Mouse (Mus musculus): ENCODE data around the gene Sdha. TPM values are rescaled to one million over a fixed set of nuclear protein-coding genes. Genes with fewer than 3 reads are reported as not detected.
A peak's percentile ranks its signal among the peaks of the same experiment; 100 is the strongest.

Sdha gene
- polyA plus RNA-seq (2014; fragmentation: Nextera tagmentation; extraction: Ambion mirVana): 199 and 210 TPM in 2 replicates

DNA sequence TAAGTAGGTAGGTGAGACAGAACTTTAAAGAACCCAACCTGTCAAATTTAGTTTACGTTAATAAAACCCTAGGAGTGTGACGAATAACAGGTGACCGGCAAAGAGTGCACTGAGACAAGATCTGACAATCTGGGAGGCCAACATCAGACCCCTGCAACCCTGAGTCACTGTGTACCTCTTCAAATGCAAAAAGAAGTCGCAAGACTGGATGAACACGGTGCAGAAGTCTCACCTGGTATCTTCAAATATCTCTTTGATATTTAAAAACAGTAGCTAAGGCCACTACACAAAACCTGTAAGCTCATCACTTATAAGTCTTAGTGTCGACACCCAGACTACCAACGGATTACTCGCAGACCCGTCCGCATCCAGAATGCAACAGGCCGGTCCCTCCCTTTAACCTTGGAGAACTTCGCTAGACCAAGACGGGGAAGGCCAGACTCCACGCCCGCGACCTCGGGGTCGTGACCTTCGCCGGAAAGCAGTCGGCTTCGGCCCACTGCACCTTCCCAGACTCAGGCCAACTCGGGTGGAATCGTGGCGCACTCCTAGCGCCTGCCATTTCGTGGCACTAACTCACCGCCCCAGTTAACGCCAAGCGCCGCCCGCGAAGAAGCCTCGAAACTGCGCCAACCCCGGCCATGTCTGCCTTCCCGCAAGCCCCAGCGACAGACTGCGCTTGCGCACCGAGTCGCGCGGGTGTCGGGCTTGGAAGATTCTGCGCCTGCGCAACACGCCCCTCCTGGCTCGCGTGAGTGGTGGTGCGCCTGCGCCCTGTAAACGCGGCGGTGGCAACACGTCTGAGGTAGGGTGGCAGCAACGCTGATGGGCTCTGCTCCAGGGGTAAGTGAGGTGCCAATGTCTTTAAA, at the start of gene Sdha, which contains the start of gene Ccdc127:
Sdha (minus strand) TSS at position 715 of the 869 bp plus-strand sequence.
Ccdc127 (plus strand) TSS at position 744 of the 869 bp plus-strand sequence.
- H3K4me1 ChIP-seq (ENCODE audit: control insufficient read depth, insufficient read depth, low read length): peaks cover 17% of the 10 kb centered on the region
- no peaks in the 10 kb centered on the region for H3K36me3 ChIP-seq (ENCODE audit: control insufficient read depth, insufficient read depth, low read length)
- WGBS: 2% methylated on average over 57 of the region's 57 CpGs
- no peaks in the 10 kb centered on the region for H3K9me3 ChIP-seq (ENCODE audit: control insufficient read depth, low read length)
- peak within 1 kb of the TSS; percentile 72 for H3K9ac ChIP-seq (replicated peaks; ENCODE audit: low read depth, low read length)
- peak within 1 kb of the TSS; percentile 63 for H3K4me3 ChIP-seq (ENCODE audit: low read depth, low read length)
- ATAC-seq (ENCODE audit: low read depth): peak; percentile 98
- H3K4me2 ChIP-seq (ENCODE audit: low read depth, low read length): peak within 1 kb of the TSS; percentile 55
- H3K27me3 ChIP-seq (ENCODE audit: control insufficient read depth, insufficient read depth, low read length): no peaks in the 10 kb centered on the region
- peak within 1 kb of the TSS; percentile 48 for H3K27ac ChIP-seq (ENCODE audit: low read depth, low read length)

DNA sequence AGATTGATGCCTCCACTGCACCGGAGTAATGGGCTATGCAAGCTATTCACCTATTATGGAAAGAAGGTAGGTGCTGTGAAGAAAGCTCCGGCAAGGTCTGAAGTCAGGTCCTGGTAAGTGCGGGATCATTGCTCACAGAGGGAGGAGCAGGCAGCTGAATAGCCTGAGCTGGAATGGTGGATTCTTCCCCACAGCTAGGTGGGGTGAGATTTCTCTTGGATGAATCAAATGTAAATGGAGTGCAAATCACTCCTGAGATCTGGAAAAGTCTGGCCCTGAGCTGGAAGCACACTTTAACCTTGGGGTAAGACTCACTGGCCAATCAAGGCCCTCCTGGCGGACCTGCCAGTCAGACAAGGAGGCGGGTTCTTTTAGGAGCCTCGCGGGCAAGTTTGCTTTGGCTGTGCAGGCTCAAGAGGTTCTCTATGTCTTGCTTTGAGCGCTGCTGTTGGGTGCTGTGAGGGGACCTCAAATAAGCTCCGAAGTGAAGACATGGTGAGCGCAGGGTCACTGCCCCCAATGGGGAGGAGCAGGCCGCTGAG, 49.3 kb upstream of the Sdha start, which contains the start of gene Ftl1-ps1:
Ftl1-ps1 (plus strand) TSS at position 397 of the 542 bp plus-strand sequence.
- H3K4me2 ChIP-seq (ENCODE audit: low read depth, low read length): no peak within 1 kb of the TSS; the same call in 1 of the 2 replicates
- H3K4me3 ChIP-seq (ENCODE audit: low read depth, low read length): no peak within 1 kb of the TSS
- no peak for ATAC-seq (ENCODE audit: low read depth)
- WGBS: 9% methylated on average over 11 of the region's 11 CpGs
- H3K9ac ChIP-seq (replicated peaks; ENCODE audit: low read depth, low read length): no peak within 1 kb of the TSS
- no peaks in the 10 kb centered on the region for H3K27me3 ChIP-seq (ENCODE audit: control insufficient read depth, insufficient read depth, low read length)
- H3K36me3 ChIP-seq (ENCODE audit: control insufficient read depth, insufficient read depth, low read length): no peaks in the 10 kb centered on the region
- H3K27ac ChIP-seq (ENCODE audit: low read depth, low read length): no peak within 1 kb of the TSS
- no peaks in the 10 kb centered on the region for H3K4me1 ChIP-seq (ENCODE audit: control insufficient read depth, insufficient read depth, low read length)
- no peaks in the 10 kb centered on the region for H3K9me3 ChIP-seq (ENCODE audit: control insufficient read depth, low read length)

DNA sequence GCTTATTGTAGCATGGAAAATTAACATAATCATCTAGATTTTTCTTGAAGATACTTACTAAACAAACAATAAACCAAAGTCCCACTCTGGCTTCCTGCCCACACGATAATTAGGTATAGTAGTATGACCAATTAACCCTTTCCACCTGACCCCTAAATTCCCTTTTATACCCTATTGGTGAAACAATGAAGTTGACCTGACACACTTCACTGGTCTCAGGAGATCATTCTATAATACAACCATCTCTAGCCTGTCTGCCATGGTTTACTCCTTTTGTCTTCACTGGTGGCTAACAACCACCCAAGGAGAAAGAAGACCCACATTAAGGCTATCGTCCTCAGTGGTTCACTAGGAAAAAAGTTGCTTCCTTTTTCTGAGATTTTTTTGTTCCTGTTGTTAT, 41.1 kb upstream of the Sdha start:
- Histone ChIP-seq H3K36me3 (ENCODE audit: control insufficient read depth, insufficient read depth, low read length) (no peaks in the 10 kb centered on the region), H3K4me3 (ENCODE audit: low read depth, low read length) (no peak overlapping the region), H3K9me3 (ENCODE audit: control insufficient read depth, low read length) (no peaks in the 10 kb centered on the region), H3K9ac (replicated peaks; ENCODE audit: low read depth, low read length) (no peak overlapping the region), H3K27ac (ENCODE audit: low read depth, low read length) (no peak overlapping the region), H3K4me2 (ENCODE audit: low read depth, low read length) (no peak overlapping the region), H3K4me1 (ENCODE audit: control insufficient read depth, insufficient read depth, low read length) (no peaks in the 10 kb centered on the region; the same call in 1 of the 2 replicates), H3K27me3 (ENCODE audit: control insufficient read depth, insufficient read depth, low read length) (no peaks in the 10 kb centered on the region)
- WGBS: 85% methylated on average over 2 of the region's 2 CpGs
- 0 out of 2 replicates have a peak, but pooled peaks have one; percentile 45 for ATAC-seq (ENCODE audit: low read depth)

DNA sequence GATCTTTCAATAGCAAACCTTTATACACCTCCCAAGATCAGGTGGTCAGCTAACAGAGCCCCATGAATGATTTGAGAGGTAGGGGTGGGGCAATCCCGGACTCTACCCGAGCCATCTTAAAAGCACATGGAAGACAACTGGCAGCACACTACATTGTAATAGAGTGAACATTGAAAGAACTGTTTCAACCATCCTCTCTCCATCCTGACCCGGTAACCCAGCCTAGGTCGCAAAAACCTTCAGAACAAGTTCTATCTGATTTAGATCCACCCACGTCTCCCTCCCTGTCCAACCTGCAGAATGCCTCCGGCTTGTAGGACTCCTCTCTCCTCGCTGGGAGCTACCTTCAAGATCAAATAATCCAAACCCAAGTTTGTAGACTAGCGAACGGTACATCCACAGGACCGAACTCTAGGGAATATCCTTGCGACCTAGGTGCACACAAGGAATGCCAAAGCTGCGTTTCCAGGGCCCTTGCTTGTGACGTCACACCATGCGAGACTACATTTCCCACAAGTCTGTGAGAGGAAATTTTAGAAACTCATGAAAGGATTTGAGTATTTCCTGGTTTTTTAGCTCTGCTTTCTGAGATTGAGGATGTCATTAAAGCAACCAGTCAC, 40.4 kb upstream of the Sdha start, which contains the start of gene Zfp72:
Zfp72 (minus strand) TSS at position 466 of the 620 bp plus-strand sequence.
- H3K9ac ChIP-seq (replicated peaks; ENCODE audit: low read depth, low read length): peak within 1 kb of the TSS; percentile 63
- peak; percentile 94 for ATAC-seq (ENCODE audit: low read depth)
- H3K4me3 ChIP-seq (ENCODE audit: low read depth, low read length): peak within 1 kb of the TSS; percentile 57
- WGBS: 3% methylated on average over 14 of the region's 14 CpGs
- H3K36me3 ChIP-seq (ENCODE audit: control insufficient read depth, insufficient read depth, low read length): no peaks in the 10 kb centered on the region
- H3K4me2 ChIP-seq (ENCODE audit: low read depth, low read length): peak within 1 kb of the TSS; percentile 42
- no peaks in the 10 kb centered on the region for H3K9me3 ChIP-seq (ENCODE audit: control insufficient read depth, low read length)
- H3K27ac ChIP-seq (ENCODE audit: low read depth, low read length): no peak within 1 kb of the TSS
- no peaks in the 10 kb centered on the region for H3K27me3 ChIP-seq (ENCODE audit: control insufficient read depth, insufficient read depth, low read length)
- no peaks in the 10 kb centered on the region; the same call in 1 of the 2 replicates for H3K4me1 ChIP-seq (ENCODE audit: control insufficient read depth, insufficient read depth, low read length)

DNA sequence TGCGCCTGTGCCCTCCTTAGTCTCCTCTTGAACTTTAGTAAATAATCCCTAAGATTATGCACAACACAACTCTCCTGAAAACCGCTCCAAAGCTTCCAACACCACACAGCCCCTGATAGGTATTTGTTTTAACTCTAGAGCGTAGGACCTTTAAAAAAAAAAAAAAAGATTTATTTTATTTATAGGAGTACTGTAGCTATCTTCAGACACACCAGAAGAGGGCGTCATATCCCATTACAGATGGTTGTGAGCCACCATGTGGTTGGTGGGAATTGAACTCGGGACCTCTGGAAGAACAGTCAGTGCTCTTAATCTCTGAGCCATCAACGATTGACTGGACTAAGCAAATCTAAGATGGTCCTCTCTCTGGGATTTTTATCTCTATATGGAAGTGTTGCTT, 39.6 kb upstream of the Sdha start:
- Histone ChIP-seq H3K9me3 (ENCODE audit: control insufficient read depth, low read length) (no peaks in the 10 kb centered on the region), H3K4me3 (ENCODE audit: low read depth, low read length) (peak overlapping the region; percentile 57), H3K9ac (replicated peaks; ENCODE audit: low read depth, low read length) (no peak overlapping the region), H3K27me3 (ENCODE audit: control insufficient read depth, insufficient read depth, low read length) (no peaks in the 10 kb centered on the region), H3K4me2 (ENCODE audit: low read depth, low read length) (peak overlapping the region; percentile 42), H3K36me3 (ENCODE audit: control insufficient read depth, insufficient read depth, low read length) (no peaks in the 10 kb centered on the region), H3K27ac (ENCODE audit: low read depth, low read length) (no peak overlapping the region), H3K4me1 (ENCODE audit: control insufficient read depth, insufficient read depth, low read length) (no peaks in the 10 kb centered on the region; the same call in 1 of the 2 replicates)
- peak; percentile 3; the same call in 1 of the 2 replicates for ATAC-seq (ENCODE audit: low read depth)
- WGBS: 73% methylated on average over 6 of the region's 6 CpGs

DNA sequence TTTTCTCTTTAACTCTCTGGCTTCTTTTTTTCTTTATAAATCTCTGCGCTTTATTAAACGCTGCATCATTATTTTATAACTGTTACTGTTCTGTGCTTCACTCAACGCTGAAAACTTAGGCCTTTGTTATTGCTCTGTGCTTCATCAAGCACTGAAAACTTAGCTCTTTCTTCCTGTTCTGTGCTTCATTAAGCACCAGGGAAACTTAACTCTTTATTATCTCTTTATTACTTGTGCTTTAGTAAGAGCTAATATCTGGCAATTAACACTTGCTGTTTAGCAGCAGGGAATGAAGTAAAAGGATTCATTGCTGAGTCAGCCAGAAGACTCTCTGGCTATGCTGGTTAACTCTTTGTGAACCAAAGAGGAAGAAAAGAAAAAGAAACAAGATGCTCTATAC, 32.2 kb upstream of the Sdha start:
- H3K9me3 ChIP-seq (ENCODE audit: control insufficient read depth, low read length): no peaks in the 10 kb centered on the region
- H3K27ac ChIP-seq (ENCODE audit: low read depth, low read length): no peak overlapping the region
- WGBS: 5% methylated on average over 3 of the region's 3 CpGs
- no peak overlapping the region for H3K9ac ChIP-seq (replicated peaks; ENCODE audit: low read depth, low read length)
- no peak overlapping the region for H3K4me2 ChIP-seq (ENCODE audit: low read depth, low read length)
- ATAC-seq (ENCODE audit: low read depth): peak; percentile 69
- H3K4me3 ChIP-seq (ENCODE audit: low read depth, low read length): no peak overlapping the region
- peaks cover 13% of the 10 kb centered on the region for H3K4me1 ChIP-seq (ENCODE audit: control insufficient read depth, insufficient read depth, low read length)
- H3K36me3 ChIP-seq (ENCODE audit: control insufficient read depth, insufficient read depth, low read length): no peaks in the 10 kb centered on the region
- no peaks in the 10 kb centered on the region for H3K27me3 ChIP-seq (ENCODE audit: control insufficient read depth, insufficient read depth, low read length)

DNA sequence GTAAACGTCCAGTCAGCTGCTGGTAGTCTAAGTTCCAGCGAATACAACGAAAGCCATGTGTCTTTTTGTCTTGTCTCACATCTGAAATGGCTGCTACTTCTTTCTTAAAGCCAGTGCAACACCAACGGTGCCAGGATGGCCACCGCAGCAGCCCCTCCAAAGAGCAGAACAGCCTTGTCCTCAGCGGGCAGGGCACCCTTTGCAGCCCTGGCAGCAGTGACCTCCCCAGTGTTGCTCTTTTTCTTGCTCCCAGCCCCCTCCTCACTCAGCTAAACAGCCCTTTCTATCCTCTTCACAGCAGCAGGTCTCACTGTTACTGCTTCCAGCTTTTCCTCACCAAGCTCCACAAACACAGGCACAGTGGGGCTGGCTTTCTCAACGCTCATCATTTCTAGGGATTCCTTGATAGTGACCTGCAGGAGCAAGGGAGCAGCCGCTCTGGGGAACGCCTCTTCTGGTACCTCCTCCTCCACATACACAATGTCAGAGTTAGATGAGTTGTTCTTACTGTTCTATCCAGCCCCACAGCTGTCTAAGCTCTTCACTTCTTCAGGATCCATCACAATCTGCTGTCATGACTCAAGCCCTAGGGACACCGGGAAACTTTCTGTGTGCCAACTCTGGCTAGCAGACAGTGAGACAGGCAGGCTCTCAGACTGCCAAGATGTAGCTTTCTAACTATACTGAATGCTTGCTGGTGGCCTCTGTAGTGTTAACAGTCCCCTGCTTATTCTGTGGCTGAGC, 31.6 kb upstream of the Sdha start:
- ATAC-seq (ENCODE audit: low read depth): peak; percentile 64
- WGBS: 44% methylated on average over 10 of the region's 10 CpGs
- no peak overlapping the region for H3K9ac ChIP-seq (replicated peaks; ENCODE audit: low read depth, low read length)

DNA sequence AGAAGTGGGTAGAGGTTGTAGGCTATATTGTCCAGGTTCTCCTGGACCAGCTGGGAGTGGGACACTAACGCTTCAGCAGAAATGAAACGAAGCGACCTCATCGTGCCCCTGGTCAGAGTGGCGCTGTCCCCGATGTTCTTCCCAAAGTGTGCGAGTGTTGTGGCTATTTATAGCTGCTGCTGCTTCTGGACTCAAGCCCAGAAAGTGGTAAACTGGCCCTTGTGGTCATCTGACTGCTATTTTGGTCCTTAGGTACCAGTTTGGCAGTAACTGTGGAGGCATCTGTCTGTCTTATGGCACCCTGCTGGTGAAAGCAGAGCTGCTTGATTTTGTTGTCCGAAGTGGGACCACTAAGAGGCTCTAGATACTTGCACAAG, 13.8 kb upstream of the Sdha start, which contains the start of gene Lrrc14b:
Lrrc14b (minus strand) TSS at position 147 of the 377 bp plus-strand sequence.
- Histone ChIP-seq H3K27ac (ENCODE audit: low read depth, low read length) (no peak within 1 kb of the TSS), H3K4me3 (ENCODE audit: low read depth, low read length) (no peak within 1 kb of the TSS), H3K9ac (replicated peaks; ENCODE audit: low read depth, low read length) (no peak within 1 kb of the TSS), H3K27me3 (ENCODE audit: control insufficient read depth, insufficient read depth, low read length) (no peaks in the 10 kb centered on the region), H3K4me1 (ENCODE audit: control insufficient read depth, insufficient read depth, low read length) (no peaks in the 10 kb centered on the region), H3K4me2 (ENCODE audit: low read depth, low read length) (no peak within 1 kb of the TSS), H3K36me3 (ENCODE audit: control insufficient read depth, insufficient read depth, low read length) (peaks cover 13% of the 10 kb centered on the region), H3K9me3 (ENCODE audit: control insufficient read depth, low read length) (no peaks in the 10 kb centered on the region)
- ATAC-seq (ENCODE audit: low read depth): 0 out of 2 replicates have a peak, but pooled peaks have one; percentile 2
- WGBS: 87% methylated on average over 8 of the region's 8 CpGs

More for the DNA sequence above, 31.6 kb upstream of the Sdha start:
- Histone ChIP-seq H3K27me3 (ENCODE audit: control insufficient read depth, insufficient read depth, low read length) (no peaks in the 10 kb centered on the region), H3K36me3 (ENCODE audit: control insufficient read depth, insufficient read depth, low read length) (no peaks in the 10 kb centered on the region), H3K9me3 (ENCODE audit: control insufficient read depth, low read length) (no peaks in the 10 kb centered on the region), H3K4me2 (ENCODE audit: low read depth, low read length) (0 out of 2 replicates have a peak overlapping the region, but pooled peaks have one; percentile 14), H3K27ac (ENCODE audit: low read depth, low read length) (peak overlapping the region; percentile 12; the same call in 1 of the 2 replicates), H3K4me3 (ENCODE audit: low read depth, low read length) (no peak overlapping the region), H3K4me1 (ENCODE audit: control insufficient read depth, insufficient read depth, low read length) (peaks cover 13% of the 10 kb centered on the region)
